Mouse (Mus musculus): ENCODE data around the gene Anapc16. TPM values are rescaled to one million over a fixed set of nuclear protein-coding genes. Genes with fewer than 3 reads are reported as not detected.

Anapc16 gene
- polyA plus RNA-seq, 1 experiment from 2014 or later = 100 TPM

DNA sequence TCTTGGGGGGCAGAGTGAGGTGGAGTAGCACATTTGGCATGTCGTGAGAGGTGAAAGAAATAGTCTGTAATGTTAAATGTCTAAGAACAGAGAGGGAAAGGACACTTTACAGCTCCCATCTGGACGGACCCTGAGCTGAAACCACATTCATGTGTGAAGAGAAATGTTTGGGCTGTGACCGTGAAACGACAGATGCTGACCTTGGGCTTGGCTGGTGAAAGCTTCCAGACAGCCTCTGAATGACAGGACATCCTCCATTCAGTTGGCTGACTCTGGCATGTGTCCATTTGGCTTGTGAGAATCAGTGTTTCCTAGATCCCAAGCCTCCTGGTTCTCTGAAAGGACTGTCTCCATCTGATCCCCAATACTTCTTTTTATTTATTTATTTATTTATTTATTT lies 14.9 kb downstream of the Anapc16 start:
- no peak overlapping the region for H3K4me2 ChIP-seq (replicated peaks; ENCODE audit: low read depth)
- ATAC-seq = no peak
- peaks cover 51% of the 10 kb centered on the region for H3K36me3 ChIP-seq (ENCODE audit: control insufficient read depth, insufficient read depth)
- H3K4me3 ChIP-seq (ENCODE audit: low read depth, low read length) = no peak overlapping the region
- no peaks in the 10 kb centered on the region for H3K9me3 ChIP-seq (ENCODE audit: control insufficient read depth)
- no peaks in the 10 kb centered on the region for H3K27me3 ChIP-seq (replicated peaks; ENCODE audit: control insufficient read depth, insufficient read depth, low read length)
- H3K9ac ChIP-seq (ENCODE audit: low read depth, low read length) = no peak overlapping the region
- WGBS = 86% methylated on average over 4 of the region's 4 CpGs
- no peak overlapping the region for H3K27ac ChIP-seq (ENCODE audit: low read depth, low read length)
- TF ChIP-seq CTCF (IDR thresholded peaks at IDR 0.05; ENCODE audit: low read depth) = no peak
- no peaks in the 10 kb centered on the region for H3K4me1 ChIP-seq (replicated peaks; ENCODE audit: control insufficient read depth, insufficient read depth, low read length)

DNA sequence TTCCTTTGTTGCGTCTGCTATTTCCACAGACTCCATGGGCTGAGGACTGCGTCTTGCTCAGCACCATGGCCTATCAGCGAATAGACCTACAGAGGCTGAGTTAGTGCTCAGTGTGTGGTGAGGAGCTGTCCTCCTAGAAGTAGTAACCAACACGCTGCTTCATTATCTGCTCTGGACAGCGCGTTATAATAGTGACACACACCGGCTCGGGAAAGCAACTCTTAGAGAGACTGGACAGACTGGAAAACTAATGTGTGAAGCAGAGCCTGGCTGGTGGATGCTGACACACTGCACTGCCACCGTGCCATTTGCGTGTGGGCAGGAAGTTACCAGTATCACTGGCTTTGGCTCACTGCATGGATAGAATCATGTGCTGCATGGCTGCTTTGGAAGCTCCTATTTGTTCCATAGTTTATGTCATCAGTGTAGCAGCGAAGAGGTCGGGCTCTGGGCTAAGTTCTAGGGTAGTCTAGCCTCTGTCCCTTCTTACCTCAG lies 20.5 kb downstream of the Anapc16 start:
- WGBS = 85% methylated on average over 12 of the region's 12 CpGs
- TF ChIP-seq CTCF (IDR thresholded peaks at IDR 0.05; ENCODE audit: low read depth) = no peak
- Histone ChIP-seq H3K27ac (ENCODE audit: low read depth, low read length) (no peak overlapping the region), H3K4me1 (replicated peaks; ENCODE audit: control insufficient read depth, insufficient read depth, low read length) (peaks cover 21% of the 10 kb centered on the region), H3K9ac (ENCODE audit: low read depth, low read length) (no peak overlapping the region), H3K36me3 (ENCODE audit: control insufficient read depth, insufficient read depth) (peaks cover 13% of the 10 kb centered on the region), H3K4me2 (replicated peaks; ENCODE audit: low read depth) (no peak overlapping the region), H3K9me3 (ENCODE audit: control insufficient read depth) (no peaks in the 10 kb centered on the region), H3K4me3 (ENCODE audit: low read depth, low read length) (no peak overlapping the region), H3K27me3 (replicated peaks; ENCODE audit: control insufficient read depth, insufficient read depth, low read length) (no peaks in the 10 kb centered on the region)
- no peak for ATAC-seq

DNA sequence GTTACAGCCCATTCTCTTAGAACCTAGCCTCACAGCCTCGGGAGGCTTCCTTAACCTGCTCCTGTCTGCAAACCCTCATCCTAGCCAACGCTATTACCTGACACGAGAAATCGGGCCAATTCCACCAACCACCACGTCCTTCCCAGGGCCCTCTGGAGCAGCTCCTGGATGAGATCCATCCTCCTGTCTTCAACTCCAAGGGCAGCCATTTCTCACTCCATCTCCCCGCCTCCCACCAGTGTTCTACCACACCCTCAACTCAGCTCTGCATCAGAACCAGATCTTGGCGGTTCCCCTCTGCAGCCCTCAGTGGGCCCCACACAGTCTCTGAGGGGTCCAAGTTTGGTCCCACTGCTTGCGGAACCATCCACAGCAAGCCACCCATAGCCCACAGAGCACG lies 21.1 kb downstream of the Anapc16 start:
- Histone ChIP-seq H3K27ac (ENCODE audit: low read depth, low read length) (no peak overlapping the region), H3K4me3 (ENCODE audit: low read depth, low read length) (no peak overlapping the region), H3K4me1 (replicated peaks; ENCODE audit: control insufficient read depth, insufficient read depth, low read length) (peaks cover 21% of the 10 kb centered on the region), H3K4me2 (replicated peaks; ENCODE audit: low read depth) (no peak overlapping the region), H3K9ac (ENCODE audit: low read depth, low read length) (no peak overlapping the region), H3K27me3 (replicated peaks; ENCODE audit: control insufficient read depth, insufficient read depth, low read length) (no peaks in the 10 kb centered on the region), H3K36me3 (ENCODE audit: control insufficient read depth, insufficient read depth) (peaks cover 10% of the 10 kb centered on the region), H3K9me3 (ENCODE audit: control insufficient read depth) (no peaks in the 10 kb centered on the region)
- WGBS = 78% methylated on average over 9 of the region's 9 CpGs
- no peak for TF ChIP-seq CTCF (IDR thresholded peaks at IDR 0.05; ENCODE audit: low read depth)
- ATAC-seq = no peak

DNA sequence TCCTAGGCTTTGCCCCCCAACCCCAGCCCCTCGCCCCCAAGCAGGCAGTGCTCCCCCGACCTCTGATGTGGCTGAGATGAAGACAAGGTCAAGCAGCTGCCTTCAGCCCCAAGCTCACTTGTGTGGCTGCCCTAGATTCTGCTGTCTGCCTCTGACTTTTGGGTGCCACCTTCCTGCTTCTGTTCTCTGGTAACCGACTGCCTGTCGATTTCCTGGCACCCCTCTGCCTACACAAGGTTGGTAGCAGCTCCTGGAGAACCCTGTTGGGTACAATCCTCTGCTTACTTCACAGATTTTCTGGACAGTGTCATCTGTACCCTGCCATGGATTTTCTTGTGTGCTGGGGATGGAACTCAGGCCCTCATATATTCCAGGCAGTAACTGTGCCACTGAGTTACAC lies 21.6 kb downstream of the Anapc16 start:
- 79% methylated on average over 4 of the region's 4 CpGs for WGBS
- ATAC-seq = no peak
- H3K27ac ChIP-seq (ENCODE audit: low read depth, low read length) = no peak overlapping the region

DNA sequence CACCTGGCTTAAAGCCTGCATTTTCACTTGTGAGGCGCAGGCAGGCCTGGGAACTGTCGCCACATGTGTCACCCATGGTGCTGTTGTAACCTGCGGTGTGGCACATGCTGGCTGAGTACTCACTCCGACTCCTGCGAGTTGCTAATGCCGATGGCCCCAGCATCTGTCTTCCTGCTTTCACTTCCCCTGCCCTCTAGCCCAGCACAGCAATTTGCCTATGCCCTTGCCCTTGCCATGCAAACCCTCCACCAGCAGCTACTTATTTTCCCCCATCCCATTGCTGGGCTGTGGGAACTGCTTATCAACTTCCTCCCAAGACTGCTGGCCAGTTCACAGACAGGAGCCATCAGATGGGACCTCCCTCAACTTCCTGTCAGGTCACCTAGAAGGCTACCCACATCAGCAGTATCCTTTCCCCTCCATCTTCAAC lies 22.1 kb downstream of the Anapc16 start:
- ATAC-seq = no peak
- 76% methylated on average over 6 of the region's 6 CpGs for WGBS
- Histone ChIP-seq H3K27me3 (replicated peaks; ENCODE audit: control insufficient read depth, insufficient read depth, low read length) (no peaks in the 10 kb centered on the region), H3K36me3 (ENCODE audit: control insufficient read depth, insufficient read depth) (peaks cover 3% of the 10 kb centered on the region), H3K9me3 (ENCODE audit: control insufficient read depth) (no peaks in the 10 kb centered on the region), H3K4me2 (replicated peaks; ENCODE audit: low read depth) (no peak overlapping the region), H3K9ac (ENCODE audit: low read depth, low read length) (no peak overlapping the region), H3K4me3 (ENCODE audit: low read depth, low read length) (no peak overlapping the region), H3K27ac (ENCODE audit: low read depth, low read length) (no peak overlapping the region), H3K4me1 (replicated peaks; ENCODE audit: control insufficient read depth, insufficient read depth, low read length) (peaks cover 21% of the 10 kb centered on the region)
- TF ChIP-seq CTCF (IDR thresholded peaks at IDR 0.05; ENCODE audit: low read depth) = no peak

More for the DNA sequence above, 21.6 kb downstream of the Anapc16 start:
- Histone ChIP-seq H3K4me2 (replicated peaks; ENCODE audit: low read depth) (no peak overlapping the region), H3K27me3 (replicated peaks; ENCODE audit: control insufficient read depth, insufficient read depth, low read length) (no peaks in the 10 kb centered on the region), H3K9ac (ENCODE audit: low read depth, low read length) (no peak overlapping the region), H3K4me3 (ENCODE audit: low read depth, low read length) (no peak overlapping the region), H3K4me1 (replicated peaks; ENCODE audit: control insufficient read depth, insufficient read depth, low read length) (peaks cover 21% of the 10 kb centered on the region), H3K9me3 (ENCODE audit: control insufficient read depth) (no peaks in the 10 kb centered on the region), H3K36me3 (ENCODE audit: control insufficient read depth, insufficient read depth) (peaks cover 8% of the 10 kb centered on the region)
- TF ChIP-seq CTCF (IDR thresholded peaks at IDR 0.05; ENCODE audit: low read depth) = no peak

DNA sequence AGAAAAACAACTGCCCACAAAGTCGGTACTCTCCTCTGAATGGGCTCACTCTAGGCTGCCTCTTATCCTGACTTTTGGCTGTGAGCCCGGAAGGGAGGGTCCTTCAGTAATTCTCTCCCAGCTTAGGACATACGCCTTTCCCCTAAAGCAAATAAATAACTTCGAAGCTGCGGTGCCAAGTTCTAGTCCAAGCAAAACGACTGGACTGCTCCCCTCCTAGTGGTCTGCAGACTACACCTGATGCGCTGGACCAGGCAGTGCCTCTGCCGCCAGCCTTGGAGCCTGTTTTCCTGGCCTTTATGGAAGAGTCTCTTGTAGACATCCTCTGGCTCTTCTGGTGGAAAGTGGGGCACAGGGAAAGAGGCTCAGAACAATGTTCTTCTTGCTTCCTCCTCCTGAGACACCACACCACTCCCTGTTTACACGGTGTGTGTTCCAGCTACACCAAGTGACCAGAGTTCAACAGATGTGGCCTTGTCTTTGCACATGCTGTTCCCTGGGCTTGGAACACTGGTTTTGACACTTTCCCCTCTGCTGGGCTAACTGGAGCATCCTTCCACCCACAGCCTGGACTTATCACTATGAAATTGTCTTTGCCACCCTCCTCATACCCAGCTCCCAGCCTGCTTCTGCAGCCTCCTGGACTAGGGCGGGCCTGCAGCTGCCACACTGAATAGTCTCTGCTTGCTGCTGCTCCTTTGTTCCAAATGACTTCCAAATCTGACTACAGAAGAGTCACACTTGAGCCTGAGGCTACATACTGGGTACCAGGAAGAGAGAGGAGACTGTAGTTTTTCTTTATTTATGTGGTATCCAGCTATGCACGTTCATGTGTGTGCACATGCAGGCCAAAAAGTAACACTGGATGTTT lies 23.8 kb downstream of the Anapc16 start:
- Histone ChIP-seq H3K4me1 (replicated peaks; ENCODE audit: control insufficient read depth, insufficient read depth, low read length) (peaks cover 21% of the 10 kb centered on the region), H3K27me3 (replicated peaks; ENCODE audit: control insufficient read depth, insufficient read depth, low read length) (no peaks in the 10 kb centered on the region), H3K4me3 (ENCODE audit: low read depth, low read length) (no peak overlapping the region), H3K9ac (ENCODE audit: low read depth, low read length) (no peak overlapping the region), H3K27ac (ENCODE audit: low read depth, low read length) (peak overlapping the region; percentile 71), H3K36me3 (ENCODE audit: control insufficient read depth, insufficient read depth) (no peaks in the 10 kb centered on the region), H3K4me2 (replicated peaks; ENCODE audit: low read depth) (0 out of 2 replicates have a peak overlapping the region, but pooled peaks have one; percentile 0), H3K9me3 (ENCODE audit: control insufficient read depth) (no peaks in the 10 kb centered on the region)
- ATAC-seq = peak; percentile 81
- peak; percentile 27 for TF ChIP-seq CTCF (IDR thresholded peaks at IDR 0.05; ENCODE audit: low read depth)
- WGBS = 20% methylated on average over 11 of the region's 11 CpGs
